Mouse (Mus musculus) bone marrow, adult 2 months (tissue): ENCODE results near the gene Art4. TPM values are rescaled to one million over a fixed set of nuclear protein-coding genes. Genes with fewer than 3 reads are reported as not detected.

Source experiments
- H3K27ac ChIP-seq: fragments of 200-500 bp; 2 replicates; pipeline ENCODE4 v1.5.1; 2012; ENCODE audit warnings: low read depth, mild to moderate bottlenecking, control low read depth, inconsistent platforms, low read length; ENCODE audit not compliant: control insufficient read depth, poor library complexity, insufficient read depth
- H3K4me1 ChIP-seq: fragments of 200-500 bp; 2 replicates; pipeline ENCODE4 v1.6.1; 2011; ENCODE audit warnings: low read length; ENCODE audit not compliant: control insufficient read depth, insufficient read depth
- H3K4me3 ChIP-seq: fragments of 200-500 bp; replicated peaks from 2 replicates; pipeline ENCODE3; 2011; ENCODE audit warnings: mild to moderate bottlenecking, low read depth, low read length, control low read depth; ENCODE audit not compliant: control insufficient read depth
- CTCF ChIP-seq: fragments of 200-500 bp; IDR thresholded peaks from 2 replicates; pipeline ENCODE4 v1.5.1; 2011; ENCODE audit warnings: low read length, control low read depth; ENCODE audit not compliant: control insufficient read depth, insufficient read depth
- POLR2A ChIP-seq: fragments of 200-500 bp; IDR thresholded peaks from 2 replicates; pipeline ENCODE4 v1.6.1; 2011; ENCODE audit warnings: low read depth, mild to moderate bottlenecking, control low read depth, low read length, borderline replicate concordance; ENCODE audit not compliant: control insufficient read depth
- WGBS: fragments of 180-500 bp; shearing (Covaris S2); methylation state at CpG from one replicate; pipeline ENCODE4 v1.1.7; 2018; 5-methylcytosine and 5-hydroxymethylcytosine counted together
- polyA plus RNA-seq: library from polyadenylated mRNA; stranded (reverse); fragments of >200 nt; gene quantifications from 2 replicates; pipeline ENCODE4 v1.2.4, GENCODE M21; 2011; ENCODE audit warnings: low replicate concordance; ENCODE audit not compliant: missing spikeins, insufficient read depth, insufficient read length

Gene Art4
- polyA plus RNA-seq, 1 experiment = 18.5 TPM

DNA sequence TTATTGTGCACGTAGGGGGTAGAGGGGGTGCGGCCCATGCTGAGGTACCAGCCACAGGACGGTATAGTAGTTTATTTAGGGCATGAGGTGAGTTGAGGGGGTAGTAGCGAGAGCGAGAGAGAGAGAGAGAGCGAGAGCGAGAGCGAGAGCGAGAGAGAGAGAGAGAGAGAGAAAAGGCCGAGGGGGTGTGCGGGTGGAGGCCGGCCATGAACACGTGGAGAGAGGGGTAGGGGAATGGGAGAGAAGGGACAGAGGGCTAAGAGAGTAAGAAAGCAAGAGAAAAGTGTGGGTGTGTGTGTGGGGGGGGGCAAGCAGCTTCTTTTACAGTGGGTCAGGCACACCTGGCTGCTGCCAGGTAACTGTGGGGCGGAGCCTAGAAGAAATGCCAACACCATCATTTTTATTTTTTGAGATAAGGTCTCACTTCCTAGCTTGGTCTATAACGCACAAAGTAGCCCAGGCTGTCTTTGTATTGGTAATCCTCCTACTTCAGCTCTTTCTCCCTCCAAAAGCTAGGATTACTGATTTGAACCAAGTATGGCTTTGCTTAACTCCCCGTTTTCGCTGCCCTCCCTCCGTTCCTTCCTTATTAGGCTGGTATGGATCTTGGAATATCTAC lies 50.0 kb downstream of the Art4 start:
- Histone ChIP-seq H3K4me3 (peak overlapping the region; percentile 65), H3K27ac (peak overlapping the region; percentile 31), H3K4me1 (peaks cover 2% of the 10 kb centered on the region; the same call in 1 of the 2 replicates)
- 53% methylated on average over 18 of the region's 18 CpGs for WGBS
- no peak for TF ChIP-seq POLR2A
- TF ChIP-seq CTCF = no peak

DNA sequence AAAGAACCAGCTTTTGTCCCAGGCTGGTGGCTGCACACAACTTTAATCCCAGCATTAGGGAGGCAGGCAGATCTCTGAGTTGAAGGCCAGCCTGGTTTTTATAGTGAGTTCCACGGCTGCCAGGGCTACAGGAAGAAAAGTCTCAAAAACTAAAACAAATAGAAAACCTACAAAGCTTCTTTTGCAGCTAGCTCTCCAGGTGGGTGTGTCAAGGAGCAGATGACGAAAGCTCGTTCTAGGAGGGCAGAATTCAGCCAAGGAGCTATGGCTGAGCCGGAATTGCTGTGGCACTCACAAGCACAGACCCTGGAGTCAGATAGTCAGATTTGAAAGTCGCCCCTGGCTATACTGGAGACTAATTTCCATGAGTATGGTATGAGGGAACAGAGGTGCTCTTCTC lies 50.7 kb downstream of the Art4 start:
- 81% methylated on average over 5 of the region's 5 CpGs for WGBS
- Histone ChIP-seq H3K4me3 (no peak overlapping the region), H3K4me1 (peaks cover 2% of the 10 kb centered on the region; the same call in 1 of the 2 replicates), H3K27ac (no peak overlapping the region)
- no peak for TF ChIP-seq POLR2A

DNA sequence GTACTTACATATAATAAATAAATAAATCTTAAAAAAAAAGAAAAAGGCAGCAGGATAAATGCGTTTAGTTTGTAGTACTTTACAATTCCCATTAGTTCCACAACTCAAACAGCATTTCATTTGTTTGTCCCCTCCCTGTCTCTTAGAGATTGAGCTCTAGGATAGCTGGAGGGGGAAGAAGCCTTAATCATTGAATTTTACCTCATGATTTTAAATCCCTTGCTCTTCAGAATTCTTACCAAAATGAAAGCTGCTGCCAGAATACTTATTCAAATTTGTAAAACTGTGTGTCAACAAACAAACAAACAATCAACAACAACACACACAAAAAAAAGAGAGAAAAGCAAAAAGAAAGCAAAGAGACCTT lies 52.1 kb downstream of the Art4 start:
- H3K4me3 ChIP-seq = no peak overlapping the region
- no peak overlapping the region for H3K27ac ChIP-seq
- H3K4me1 ChIP-seq = peaks cover 2% of the 10 kb centered on the region; the same call in 1 of the 2 replicates
- no peak for TF ChIP-seq POLR2A
- TF ChIP-seq CTCF = no peak
- 66% methylated on average over 1 of the region's 1 CpGs for WGBS

DNA sequence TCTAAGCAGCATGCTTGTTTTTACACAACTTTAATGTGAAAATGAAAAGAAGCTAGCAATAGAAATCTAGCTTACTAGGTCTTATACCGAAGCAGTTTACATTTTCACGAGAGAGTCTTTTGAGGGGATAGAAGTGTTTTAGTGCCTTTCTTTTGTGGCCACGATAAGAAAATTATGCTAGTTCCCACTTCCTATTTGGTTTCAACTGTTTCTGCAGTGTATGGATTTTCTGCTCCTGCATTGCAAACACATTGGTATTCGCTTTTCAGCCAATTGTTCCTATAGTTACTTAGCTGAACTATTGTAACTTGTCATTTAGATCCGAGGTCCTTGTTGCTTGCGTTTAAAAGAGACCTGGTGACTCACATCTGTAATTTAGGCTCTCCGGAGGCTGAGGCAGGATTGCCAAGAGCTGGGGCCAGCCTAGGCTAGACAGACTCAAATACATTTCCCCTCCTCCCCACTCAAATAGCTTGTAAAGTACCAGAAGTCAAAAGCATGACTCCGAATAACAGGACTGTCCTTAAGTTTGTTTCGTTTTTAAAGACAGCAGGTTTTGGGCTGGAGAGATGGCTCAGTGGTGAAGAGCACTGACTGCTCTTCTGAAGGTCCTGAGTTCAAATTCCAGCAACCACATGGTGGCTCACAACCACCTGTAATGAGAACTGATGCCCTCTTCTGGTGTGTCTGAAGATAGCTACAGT lies 52.7 kb downstream of the Art4 start:
- H3K27ac ChIP-seq = peak overlapping the region; percentile 75
- no peaks in the 10 kb centered on the region for H3K4me1 ChIP-seq
- TF ChIP-seq CTCF (no peak), POLR2A (no peak)
- peak overlapping the region; percentile 49 for H3K4me3 ChIP-seq
- WGBS = 2% methylated on average over 9 of the region's 9 CpGs

DNA sequence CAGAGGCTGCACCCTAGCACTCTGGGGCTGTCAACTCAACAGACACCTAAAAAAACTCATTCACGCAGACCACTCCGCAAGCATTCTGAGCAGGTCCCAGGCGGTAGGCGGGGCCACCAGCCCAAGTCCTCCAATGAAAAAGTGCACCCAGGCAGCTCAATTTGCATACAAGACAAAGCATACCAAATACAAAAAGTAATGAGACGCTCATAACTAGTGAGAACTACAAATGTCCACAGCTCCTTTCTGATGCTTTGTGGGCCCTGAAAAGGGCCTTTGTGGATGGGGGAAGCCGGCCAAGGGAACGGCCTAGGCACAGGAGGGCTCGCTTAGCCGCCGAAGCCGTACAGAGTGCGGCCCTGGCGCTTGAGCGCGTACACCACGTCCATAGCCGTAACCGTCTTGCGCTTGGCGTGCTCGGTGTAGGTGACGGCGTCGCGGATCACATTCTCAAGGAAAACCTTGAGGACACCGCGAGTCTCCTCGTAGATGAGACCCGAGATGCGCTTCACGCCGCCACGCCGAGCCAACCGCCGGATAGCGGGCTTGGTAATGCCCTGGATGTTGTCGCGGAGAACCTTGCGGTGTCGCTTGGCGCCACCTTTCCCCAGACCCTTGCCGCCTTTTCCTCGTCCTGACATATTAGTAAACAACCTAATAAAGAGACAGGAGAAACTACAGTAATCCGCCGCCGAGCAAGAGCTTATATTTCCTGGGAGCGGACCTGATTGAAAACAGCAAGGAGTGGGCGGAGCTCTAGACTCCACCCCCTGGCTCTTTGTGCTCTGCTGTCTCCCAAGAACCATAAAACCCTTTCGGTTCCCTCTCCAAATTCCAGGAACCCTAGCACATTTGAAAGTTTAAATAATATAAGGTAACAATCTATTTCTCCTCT lies 53.5 kb downstream of the Art4 start, which contains the start of gene Hist4h4:
Gene Hist4h4, minus strand, starts transcription at position 677 of the 895 bp plus-strand sequence.
- Histone ChIP-seq H3K27ac (peak within 1 kb of the TSS; percentile 99), H3K4me3 (peak within 1 kb of the TSS; percentile 77), H3K4me1 (no peaks in the 10 kb centered on the region)
- under 1% methylated on average over 50 of the region's 50 CpGs for WGBS
- no peak for TF ChIP-seq CTCF
- TF ChIP-seq POLR2A = peak; percentile 100

DNA sequence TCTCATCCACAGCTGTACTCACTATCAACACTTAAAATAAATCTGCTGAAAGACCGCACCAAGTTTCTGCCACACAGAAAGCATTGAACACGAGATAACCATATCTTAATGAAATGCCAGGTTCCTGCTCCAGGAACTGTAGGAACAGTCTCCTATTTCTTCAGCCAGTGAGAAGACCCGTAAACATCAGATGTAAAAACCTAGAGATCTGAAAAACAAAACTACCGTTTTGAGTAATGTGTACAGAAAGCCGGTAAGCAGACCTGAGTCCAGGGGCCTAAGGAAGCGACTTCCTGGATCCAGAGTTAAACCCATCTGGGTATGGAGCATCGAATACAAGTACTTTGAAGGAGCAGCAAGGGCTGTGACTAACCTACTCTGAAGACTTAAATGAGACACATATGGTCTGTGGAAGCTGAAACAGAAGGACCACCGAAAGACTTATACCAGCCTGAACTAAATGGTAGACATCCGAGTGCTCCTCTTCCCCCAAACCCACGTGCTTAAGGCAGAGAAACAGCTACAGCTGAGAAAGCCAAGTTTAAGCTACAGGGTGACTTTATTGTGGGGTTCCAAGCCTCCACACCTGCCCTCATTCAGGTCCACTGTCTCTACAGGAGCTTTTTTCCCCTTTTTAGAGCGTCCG lies 54.3 kb downstream of the Art4 start:
- H3K4me3 ChIP-seq = peak overlapping the region; percentile 16
- H3K4me1 ChIP-seq = no peaks in the 10 kb centered on the region
- H3K27ac ChIP-seq = peak overlapping the region; percentile 99
- 12% methylated on average over 12 of the region's 12 CpGs for WGBS
- TF ChIP-seq POLR2A = no peak
- no peak for TF ChIP-seq CTCF

DNA sequence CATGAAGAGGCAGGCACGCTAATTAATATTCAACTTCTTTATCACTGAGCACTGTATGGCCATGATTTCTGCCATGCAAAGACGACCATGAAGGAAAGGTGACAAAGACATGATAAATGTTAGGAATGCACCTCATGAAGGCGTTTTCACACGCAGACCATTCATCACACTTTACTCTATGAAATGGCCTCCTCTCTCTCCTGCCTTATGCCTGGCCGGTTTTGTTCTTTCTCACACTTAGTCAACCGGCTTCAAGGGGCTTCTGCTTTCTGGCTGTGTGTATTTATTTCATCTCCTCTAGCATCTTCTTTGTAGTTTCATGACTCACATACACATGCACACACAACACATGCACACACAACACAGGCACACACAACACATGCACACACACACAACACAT lies 56.3 kb downstream of the Art4 start:
- TF ChIP-seq CTCF = no peak
- TF ChIP-seq POLR2A = no peak
- H3K4me3 ChIP-seq = no peak overlapping the region
- H3K27ac ChIP-seq = no peak overlapping the region
- no peaks in the 10 kb centered on the region; the same call in 1 of the 2 replicates for H3K4me1 ChIP-seq
- 84% methylated on average over 6 of the region's 6 CpGs for WGBS

DNA sequence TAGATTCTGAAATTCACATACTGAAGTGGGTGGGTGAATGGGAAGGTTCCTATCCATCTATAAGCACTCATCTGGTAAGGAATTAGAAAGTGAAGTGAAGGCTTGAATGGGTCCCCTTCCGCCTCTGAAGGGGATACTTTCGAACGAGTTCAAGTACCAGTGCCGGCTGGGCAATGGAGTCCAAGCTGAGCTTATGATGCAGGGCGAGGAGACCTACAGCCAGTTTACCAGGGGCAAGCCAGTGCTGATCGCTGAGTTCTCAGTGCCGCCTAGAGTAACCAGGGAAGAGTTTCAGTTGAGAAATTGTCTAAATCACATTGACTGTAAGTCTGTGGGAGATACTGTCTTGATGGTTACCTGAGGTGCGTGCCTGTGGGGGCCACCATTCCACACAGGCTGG lies 56.8 kb downstream of the Art4 start:
- TF ChIP-seq POLR2A (no peak), CTCF (no peak)
- Histone ChIP-seq H3K4me3 (no peak overlapping the region), H3K27ac (no peak overlapping the region), H3K4me1 (no peaks in the 10 kb centered on the region; the same call in 1 of the 2 replicates)
- 91% methylated on average over 8 of the region's 8 CpGs for WGBS

Other genes with a start within 250 kb of the Art4 start
- gene Plbd1, start 195.8 kb downstream of the Art4 start, polyA plus RNA-seq = 21.1 and 70.1 TPM in 2 replicates
- gene Gucy2c, start 76.0 kb downstream of the Art4 start, polyA plus RNA-seq = not detected in 2 replicates
- gene Hist4h4, start 53.3 kb downstream of the Art4 start, polyA plus RNA-seq = 7.2 and 8.0 TPM in 2 replicates
- 65.5 and 78.9 TPM in 2 replicates for gene H2afj, start 49.5 kb downstream of the Art4 start, polyA plus RNA-seq
- gene BC049715, start 30.1 kb downstream of the Art4 start, polyA plus RNA-seq = not detected in 2 replicates
- 38.3 and 48.2 TPM in 2 replicates for gene Wbp11, start 29.5 kb downstream of the Art4 start, polyA plus RNA-seq
- gene Smco3, start 22.3 kb downstream of the Art4 start, polyA plus RNA-seq = 0.95 and 1.9 TPM in 2 replicates
- 43.9 and 117 TPM in 2 replicates for gene Mgp, start 18.1 kb upstream of the Art4 start, polyA plus RNA-seq
- gene Erp27, start 64.4 kb upstream of the Art4 start, polyA plus RNA-seq = 4.8 and 11.3 TPM in 2 replicates
- gene Pde6h, start 66.1 kb upstream of the Art4 start, polyA plus RNA-seq = 0.27 and 0.42 TPM in 2 replicates
- gene Arhgdib, start 84.2 kb upstream of the Art4 start, polyA plus RNA-seq = 251 and 531 TPM in 2 replicates